Mouse (Mus musculus): ENCODE results near the gene Fbxo28. TPM values are rescaled to one million over a fixed set of nuclear protein-coding genes. Genes with fewer than 3 reads are reported as not detected.

The Fbxo28 gene
- total and polyA plus RNA-seq, 2 experiments from 2014 or later: 15.8 to 35.0 TPM

DNA sequence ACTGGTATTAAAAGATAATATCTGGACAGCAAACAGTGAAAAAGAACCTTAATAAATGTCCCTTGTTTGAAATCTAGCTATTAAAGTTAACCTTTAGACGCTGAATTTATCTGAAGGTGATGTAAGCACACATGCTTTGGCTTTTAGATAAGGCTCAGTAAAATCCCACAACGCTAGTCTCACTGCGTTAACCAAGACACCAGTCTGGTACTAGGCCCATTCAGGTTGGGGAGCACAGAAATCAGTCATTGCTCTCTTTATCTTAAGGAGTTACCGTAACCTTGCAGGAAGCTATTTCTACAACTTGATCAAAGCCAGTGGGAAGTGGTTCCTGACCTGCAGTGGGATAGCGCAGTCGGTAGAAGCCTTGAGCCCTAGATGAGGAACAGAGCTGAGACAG is 66.3 kb downstream of the Fbxo28 start:
- Histone ChIP-seq H3K4me3 (ENCODE audit: low read length) (no peak overlapping the region), H3K27me3 (ENCODE audit: insufficient read depth, low read length) (no peaks in the 10 kb centered on the region), H3K4me1 (ENCODE audit: insufficient read depth, low read length) (no peaks in the 10 kb centered on the region), H3K4me2 (ENCODE audit: low read depth, low read length) (no peak overlapping the region), H3K27ac (no peak overlapping the region), H3K9me3 (ENCODE audit: low read length) (no peaks in the 10 kb centered on the region), H3K9ac (replicated peaks; ENCODE audit: low read length) (no peak overlapping the region), H3K36me3 (ENCODE audit: insufficient read depth, low read length) (peaks cover 16% of the 10 kb centered on the region; the same call in 1 of the 2 replicates)
- no peak for TF ChIP-seq CTCF (IDR thresholded peaks at IDR 0.05; ENCODE audit: low read depth)
- ATAC-seq (no peak), DNase-seq (ENCODE audit: low spot score) (no peak)
- 95% methylated on average over 6 of the region's 6 CpGs for WGBS

- WGBS: 86% methylated on average over 5 of the region's 5 CpGs
- H3K27ac ChIP-seq: no peak overlapping the region
- no peak for TF ChIP-seq CTCF (IDR thresholded peaks at IDR 0.05; ENCODE audit: low read depth)
- H3K4me3 ChIP-seq (ENCODE audit: low read length): no peak overlapping the region
- no peak overlapping the region for H3K9ac ChIP-seq (replicated peaks; ENCODE audit: low read length)
- H3K4me2 ChIP-seq (ENCODE audit: low read depth, low read length): no peak overlapping the region
- H3K9me3 ChIP-seq (ENCODE audit: low read length): no peaks in the 10 kb centered on the region
- ATAC-seq (no peak), DNase-seq (ENCODE audit: low spot score) (no peak)
- H3K36me3 ChIP-seq (ENCODE audit: insufficient read depth, low read length): peaks cover 10% of the 10 kb centered on the region; the same call in 1 of the 2 replicates
- no peaks in the 10 kb centered on the region for H3K4me1 ChIP-seq (ENCODE audit: insufficient read depth, low read length)
- H3K27me3 ChIP-seq (ENCODE audit: insufficient read depth, low read length): no peaks in the 10 kb centered on the region
Observed at GRCm38 (mm10) chr1:182271632-182272031, 69.8 kb downstream of the Fbxo28 start.

GRCm38 (mm10) chr1:182271130-182271529 is 70.3 kb downstream of the Fbxo28 start:
- no peak overlapping the region for H3K4me3 ChIP-seq (ENCODE audit: low read length)
- TF ChIP-seq CTCF (IDR thresholded peaks at IDR 0.05; ENCODE audit: low read depth): no peak
- DNase-seq (ENCODE audit: low spot score) (no peak), ATAC-seq (no peak)
- no peaks in the 10 kb centered on the region for H3K27me3 ChIP-seq (ENCODE audit: insufficient read depth, low read length)
- no peak overlapping the region for H3K4me2 ChIP-seq (ENCODE audit: low read depth, low read length)
- H3K9me3 ChIP-seq (ENCODE audit: low read length): no peaks in the 10 kb centered on the region
- no peak overlapping the region for H3K27ac ChIP-seq
- no peaks in the 10 kb centered on the region for H3K4me1 ChIP-seq (ENCODE audit: insufficient read depth, low read length)
- 83% methylated on average over 5 of the region's 5 CpGs for WGBS
- H3K36me3 ChIP-seq (ENCODE audit: insufficient read depth, low read length): peaks cover 6% of the 10 kb centered on the region; the same call in 1 of the 2 replicates
- H3K9ac ChIP-seq (replicated peaks; ENCODE audit: low read length): no peak overlapping the region

GRCm38 (mm10) chr1:182268317-182268716 is 73.1 kb downstream of the Fbxo28 start:
- DNase-seq (ENCODE audit: low spot score): no peak
- Histone ChIP-seq H3K4me3 (ENCODE audit: low read length) (no peak overlapping the region), H3K4me1 (ENCODE audit: insufficient read depth, low read length) (no peaks in the 10 kb centered on the region), H3K4me2 (ENCODE audit: low read depth, low read length) (no peak overlapping the region), H3K36me3 (ENCODE audit: insufficient read depth, low read length) (no peaks in the 10 kb centered on the region), H3K27ac (no peak overlapping the region), H3K9me3 (ENCODE audit: low read length) (no peaks in the 10 kb centered on the region), H3K27me3 (ENCODE audit: insufficient read depth, low read length) (no peaks in the 10 kb centered on the region), H3K9ac (replicated peaks; ENCODE audit: low read length) (no peak overlapping the region)
- 38% methylated on average over 4 of the region's 4 CpGs for WGBS
- no peak for TF ChIP-seq CTCF (IDR thresholded peaks at IDR 0.05; ENCODE audit: low read depth)
- no peak for ATAC-seq

DNA sequence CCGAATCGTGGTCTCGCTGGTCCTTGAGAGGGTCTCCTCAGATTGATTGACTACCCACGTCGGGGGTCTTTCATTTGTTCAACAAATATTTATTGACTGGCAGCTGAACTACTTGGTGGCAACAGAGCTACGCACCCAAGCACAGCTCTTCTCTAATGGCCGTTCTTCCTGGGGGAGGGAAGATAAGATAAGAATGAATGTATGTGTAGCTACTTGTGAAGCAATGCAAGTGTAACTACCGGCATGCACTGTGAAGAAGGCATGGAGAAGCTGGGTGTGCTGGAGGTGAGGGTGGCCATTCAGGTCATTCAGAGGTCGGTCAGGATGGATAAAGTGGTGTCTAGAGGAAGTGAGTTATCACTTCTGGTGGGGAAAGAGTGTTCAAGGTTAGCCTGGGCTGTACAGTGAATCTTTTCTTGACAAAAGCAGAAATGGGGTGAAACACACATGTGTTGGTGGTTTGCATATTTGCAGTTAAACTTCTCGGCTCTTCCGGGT is 75.4 kb downstream of the Fbxo28 start:
- Histone ChIP-seq H3K4me1 (ENCODE audit: insufficient read depth, low read length) (no peaks in the 10 kb centered on the region), H3K27ac (no peak overlapping the region), H3K27me3 (ENCODE audit: insufficient read depth, low read length) (no peaks in the 10 kb centered on the region), H3K4me3 (ENCODE audit: low read length) (no peak overlapping the region), H3K4me2 (ENCODE audit: low read depth, low read length) (no peak overlapping the region), H3K9ac (replicated peaks; ENCODE audit: low read length) (no peak overlapping the region), H3K9me3 (ENCODE audit: low read length) (no peaks in the 10 kb centered on the region), H3K36me3 (ENCODE audit: insufficient read depth, low read length) (no peaks in the 10 kb centered on the region)
- DNase-seq (ENCODE audit: low spot score) (no peak), ATAC-seq (no peak)
- TF ChIP-seq CTCF (IDR thresholded peaks at IDR 0.05; ENCODE audit: low read depth): no peak
- 91% methylated on average over 11 of the region's 11 CpGs for WGBS

Other genes with a start within 250 kb of the Fbxo28 start
- 61.4 and 63.9 TPM in 2 replicates for gene Srp9, start 216.9 kb downstream of the Fbxo28 start, total RNA-seq (2014; rRNA removed)
- 168 and 179 TPM in 2 replicates for gene Srp9, start 216.9 kb downstream of the Fbxo28 start, polyA plus RNA-seq (2015; fragmentation: Nextera tagmentation; extraction: Ambion mirVana)
- gene Vmn1r1, start 177.1 kb downstream of the Fbxo28 start, total RNA-seq (2014; rRNA removed): not detected in 2 replicates
- gene Vmn1r1, start 177.1 kb downstream of the Fbxo28 start, polyA plus RNA-seq (2015; fragmentation: Nextera tagmentation; extraction: Ambion mirVana): not detected in 2 replicates
- gene Degs1, start 58.8 kb downstream of the Fbxo28 start, total RNA-seq (2014; rRNA removed): 101 and 107 TPM in 2 replicates
- 134 and 135 TPM in 2 replicates for gene Degs1, start 58.8 kb downstream of the Fbxo28 start, polyA plus RNA-seq (2015; fragmentation: Nextera tagmentation; extraction: Ambion mirVana)
- gene Trp53bp2, start 67.5 kb upstream of the Fbxo28 start, total RNA-seq (2014; rRNA removed): 20.8 and 36.3 TPM in 2 replicates
- gene Trp53bp2, start 67.5 kb upstream of the Fbxo28 start, polyA plus RNA-seq (2015; fragmentation: Nextera tagmentation; extraction: Ambion mirVana): 11.2 and 11.7 TPM in 2 replicates
- gene Capn2, start 176.0 kb upstream of the Fbxo28 start, total RNA-seq (2014; rRNA removed): 79.7 and 87.2 TPM in 2 replicates
- 82.2 and 83.7 TPM in 2 replicates for gene Capn2, start 176.0 kb upstream of the Fbxo28 start, polyA plus RNA-seq (2015; fragmentation: Nextera tagmentation; extraction: Ambion mirVana)
- not detected in 2 replicates for gene Capn8, start 223.4 kb upstream of the Fbxo28 start, total RNA-seq (2014; rRNA removed)
- gene Capn8, start 223.4 kb upstream of the Fbxo28 start, polyA plus RNA-seq (2015; fragmentation: Nextera tagmentation; extraction: Ambion mirVana): not detected in 2 replicates